In genomic region chr6:86525646-86526031, GRCm38 (mm10) we compare ENCODE assay signal across 8 mouse cellular contexts. TPM values are rescaled to one million over a fixed set of nuclear protein-coding genes. Genes with fewer than 3 reads are reported as not detected.
DNase-seq lines count a peak whose midpoint lies in the region; ATAC-seq and TF ChIP-seq lines count a peak whose summit lies in the region.

No protein-coding gene starts in this region.

- no peak for TF ChIP-seq EP300 in CH12.LX (IDR thresholded peaks at IDR 0.05; ENCODE audit: low read length)

- peak; percentile 33 for ATAC-seq in hindbrain, embryonic 11.5 days (ENCODE audit: low FRiP score)
- peak; percentile 44 for ATAC-seq in midbrain, postnatal 0 days (ENCODE audit: low FRiP score)

- H3K9me3 ChIP-seq in CH12.LX (replicated peaks; ENCODE audit: low read length) = no peaks in the 10 kb centered on the region
- no peaks in the 10 kb centered on the region for H3K9me3 ChIP-seq in embryonic facial prominence, embryonic 10.5 days
- no peaks in the 10 kb centered on the region for H3K9me3 ChIP-seq in hindbrain, embryonic 11.5 days (ENCODE audit: control insufficient read depth, low read length)
- no peaks in the 10 kb centered on the region for H3K9me3 ChIP-seq in midbrain, postnatal 0 days (ENCODE audit: low read length)

- peak overlapping the region; percentile 79 for H3K9ac ChIP-seq in CH12.LX (ENCODE audit: insufficient read depth, low read depth)
- H3K9ac ChIP-seq in hindbrain, embryonic 11.5 days (ENCODE audit: low read depth, low read length) = peak overlapping the region; percentile 97
- peak overlapping the region; percentile 97 for H3K9ac ChIP-seq in midbrain, postnatal 0 days (replicated peaks; ENCODE audit: low read length, poor library complexity, severe bottlenecking)

- H3K27me3 ChIP-seq in CH12.LX (replicated peaks) = no peaks in the 10 kb centered on the region
- H3K27me3 ChIP-seq in embryonic facial prominence, embryonic 10.5 days (replicated peaks; ENCODE audit: low read depth, poor library complexity, severe bottlenecking) = no peaks in the 10 kb centered on the region
- H3K27me3 ChIP-seq in hindbrain, embryonic 11.5 days (ENCODE audit: control insufficient read depth, insufficient read depth, low read length) = no peaks in the 10 kb centered on the region
- no peaks in the 10 kb centered on the region for H3K27me3 ChIP-seq in midbrain, postnatal 0 days (ENCODE audit: insufficient read depth, low read length)

- in situ Hi-C loops in CH12.LX (cut with MboI; ENCODE audit: low pct_ligation_motif_present, low pct_unique_long_range_greater_than_20kb, low sequenced_read_pairs) = no loop called here

- peaks cover 4 to 42% of the 10 kb centered on the region in 2 experiments for H3K36me3 ChIP-seq in CH12.LX (replicated peaks in 1 of 2; ENCODE audit: control insufficient read depth in 1 of 2, insufficient read depth in 1 of 2, low read length in 1 of 2)
- peaks cover 53% of the 10 kb centered on the region for H3K36me3 ChIP-seq in embryonic facial prominence, embryonic 10.5 days (replicated peaks)
- H3K36me3 ChIP-seq in hindbrain, embryonic 11.5 days (ENCODE audit: control insufficient read depth, insufficient read depth, low read length) = no peaks in the 10 kb centered on the region
- H3K36me3 ChIP-seq in midbrain, postnatal 0 days (ENCODE audit: insufficient read depth, low read length) = 0 out of 2 replicates have a peak, but pooled peaks cover 2% of the 10 kb centered on the region

- peak; percentile 52; the same call in 1 of the 2 replicates for TF ChIP-seq POLR2A in CH12.LX (IDR thresholded peaks at IDR 0.05; ENCODE audit: low read depth, low read length)

- peak overlapping the region; percentile 99 for H3K27ac ChIP-seq in CH12.LX (ENCODE audit: insufficient read depth, low read depth)
- H3K27ac ChIP-seq in embryonic facial prominence, embryonic 10.5 days (replicated peaks) = peak overlapping the region; percentile 100
- peak overlapping the region; percentile 100 for H3K27ac ChIP-seq in hindbrain, embryonic 11.5 days (ENCODE audit: low read depth, low read length)
- peak overlapping the region; percentile 100 for H3K27ac ChIP-seq in midbrain, postnatal 0 days (ENCODE audit: low read depth, low read length)

- dilution Hi-C loops in CH12.LX (cut with MboI; ENCODE audit: extremely low pct_ligation_motif_present, extremely low pct_unique_long_range_greater_than_20kb, low sequenced_read_pairs) = no loop called here

- H3K4me1 ChIP-seq in CH12.LX (ENCODE audit: control insufficient read depth in 1 of 2, insufficient read depth in 2 of 2) = peaks cover 0 to 22% of the 10 kb centered on the region in 2 experiments; a peak in 2 of 4 replicates
- H3K4me1 ChIP-seq in embryonic facial prominence, embryonic 10.5 days = peaks cover 26% of the 10 kb centered on the region
- peaks cover 4% of the 10 kb centered on the region; the same call in 1 of the 2 replicates for H3K4me1 ChIP-seq in hindbrain, embryonic 11.5 days (replicated peaks; ENCODE audit: control insufficient read depth, insufficient read depth, low read length)
- H3K4me1 ChIP-seq in midbrain, postnatal 0 days (ENCODE audit: insufficient read depth, low read length) = peaks cover 10% of the 10 kb centered on the region; the same call in 1 of the 2 replicates

- TF ChIP-seq RAD21 in CH12.LX (IDR thresholded peaks at IDR 0.05; ENCODE audit: low read depth, low read length) = no peak

- intact Hi-C loops in heart, postnatal 25 days (cut with DNase I) = loop anchor here (1.0 kb wide), 1 partner anchor 53 kb away; no protein-coding TSS in a partner anchor
- intact Hi-C loops in left cerebral cortex, postnatal 14 days (cut with DNase I) = loop anchor here (1.0 to 5.0 kb wide), 2 partner anchors 53 to 147 kb away; no protein-coding TSS in a partner anchor

- no peak overlapping the region for H3K4me2 ChIP-seq in CH12.LX (ENCODE audit: insufficient read depth, low read depth, poor library complexity, severe bottlenecking)
- peak overlapping the region; percentile 74 for H3K4me2 ChIP-seq in hindbrain, embryonic 11.5 days (replicated peaks; ENCODE audit: low read depth, low read length)
- H3K4me2 ChIP-seq in midbrain, postnatal 0 days (ENCODE audit: low read depth, low read length, poor library complexity, severe bottlenecking) = peak overlapping the region; percentile 95

- no peak for TF ChIP-seq CTCF in CH12.LX (conservative IDR thresholded peaks at IDR 0.05 in 1 of 2, IDR thresholded peaks at IDR 0.05 in 1 of 2; ENCODE audit: low read depth in 2 of 2, low read length in 2 of 2)
- no peak for TF ChIP-seq CTCF in midbrain, postnatal 0 days (IDR thresholded peaks at IDR 0.05)

- under 1% methylated on average over 36 of the region's 36 CpGs for WGBS in embryonic facial prominence, embryonic 10.5 days
- WGBS in hindbrain, embryonic 11.5 days = under 1% methylated on average over 30 of the region's 36 CpGs
- under 1% methylated on average over 33 of the region's 36 CpGs for WGBS in midbrain, postnatal 0 days

- DNase-seq in heart, adult 8-10 months (ENCODE audit: low spot score) = peak; percentile 62
- no peak for DNase-seq in heart, postnatal 25 days (ENCODE audit: low spot score)
- DNase-seq in CH12.LX (ENCODE audit: extremely low read depth) = peak; percentile 64
- DNase-seq in embryonic facial prominence, embryonic 10.5 days (ENCODE audit: low spot score) = no peak
- peak; percentile 78 for DNase-seq in hindbrain, embryonic 11.5 days (ENCODE audit: low spot score)
- DNase-seq in left cerebral cortex, postnatal 14 days (ENCODE audit: low spot score in 2 of 2) = peak; percentile 72
- DNase-seq in midbrain, postnatal 0 days (ENCODE audit: low spot score) = peak; percentile 63
- DNase-seq in urinary bladder, postnatal 14 days (ENCODE audit: low spot score) = peak; percentile 73

- H3K79me2 ChIP-seq in CH12.LX (replicated peaks; ENCODE audit: control insufficient read depth, extremely low read depth, insufficient read depth, poor library complexity, severe bottlenecking) = peaks cover 35% of the 10 kb centered on the region

- H3K4me3 ChIP-seq in CH12.LX (replicated peaks in 1 of 3; ENCODE audit: low read depth in 2 of 3, low read length in 2 of 3, poor library complexity in 1 of 3) = peak overlapping the region; percentile 66 to 98 (median 96)
- peak overlapping the region; percentile 98 for H3K4me3 ChIP-seq in embryonic facial prominence, embryonic 10.5 days
- H3K4me3 ChIP-seq in hindbrain, embryonic 11.5 days (ENCODE audit: low read depth, low read length) = peak overlapping the region; percentile 91
- peak overlapping the region; percentile 57 for H3K4me3 ChIP-seq in midbrain, postnatal 0 days (ENCODE audit: low read depth, low read length)

TF ChIP-seq in CH12.LX, 34 proteins besides CTCF, POLR2A, EP300 and RAD21:
- 0 out of 2 replicates have a peak, but pooled peaks have one; percentile 27 for TF ChIP-seq TBP (conservative IDR thresholded peaks at IDR 0.05; ENCODE audit: low read depth, low read length)
- TF ChIP-seq TCF12 (IDR thresholded peaks at IDR 0.05; ENCODE audit: low read depth, low read length) = no peak
TF ChIP-seq in CH12.LX: peak in this region for 1.

RNA-seq across cellular contexts. Expression of gene Pcbp1, which starts 0.5 kb away (rescaled TPM):
- 100 to 1,000 TPM; 157 to 166 (median 162) TPM for total RNA-seq in heart, adult 8-10 months (2022)
- total RNA-seq in heart, postnatal 25 days (2021) = 100 to 1,000 TPM; 153 to 166 TPM
- total RNA-seq in CH12.LX (2012; rRNA removed) (68.9 and 81.2 TPM in 2 replicates), CH12.LX (2014; rRNA removed) (47.3 and 73.0 TPM in 2 replicates)
- 318 and 337 TPM in 2 replicates for polyA plus RNA-seq in CH12.LX (2012; ENCODE audit: insufficient read length, low read depth)
- 560 and 592 TPM in 2 replicates for polyA plus RNA-seq in embryonic facial prominence, embryonic 10.5 days (2016; fragmentation: Nextera tagmentation; extraction: Ambion mirVana)
- 382 and 432 TPM in 2 replicates for polyA plus RNA-seq in hindbrain, embryonic 11.5 days (2014; fragmentation: Nextera tagmentation; extraction: Ambion mirVana)
- total RNA-seq in left cerebral cortex, postnatal 14 days (2021) = 100 to 1,000 TPM; 182 to 190 TPM
- total RNA-seq in midbrain, postnatal 0 days (2014; rRNA removed) = 51.7 and 72.8 TPM in 2 replicates
- 264 and 292 TPM in 2 replicates for polyA plus RNA-seq in midbrain, postnatal 0 days (2015; fragmentation: Nextera tagmentation; extraction: Ambion mirVana)

Comparison
In these comparisons a context has a peak if more than half of its experiments do, and no peak if none do; other contexts are left out.
1. DNase-seq: peak in heart, adult 8-10 months (single experiment), CH12.LX (single experiment), hindbrain, embryonic 11.5 days (single experiment), left cerebral cortex, postnatal 14 days (2 of 2), midbrain, postnatal 0 days (single experiment) and urinary bladder, postnatal 14 days (single experiment); none in heart, postnatal 25 days (single experiment) and embryonic facial prominence, embryonic 10.5 days (single experiment).
2. Peak in every context shown above with its lines, with median percentiles within 50 percentile points of each other: H3K27ac ChIP-seq, H3K4me3 ChIP-seq and H3K9ac ChIP-seq.